Mouse (Mus musculus) layer of hippocampus, adult 11-12 months (tissue): ENCODE measurements around the gene Stk36.

Experiments used
- DNase-seq: peaks from one replicate; pipeline ENCODE4 v3.0.0; 2022; ENCODE audit warnings: low spot score

The Stk36 gene

DNA sequence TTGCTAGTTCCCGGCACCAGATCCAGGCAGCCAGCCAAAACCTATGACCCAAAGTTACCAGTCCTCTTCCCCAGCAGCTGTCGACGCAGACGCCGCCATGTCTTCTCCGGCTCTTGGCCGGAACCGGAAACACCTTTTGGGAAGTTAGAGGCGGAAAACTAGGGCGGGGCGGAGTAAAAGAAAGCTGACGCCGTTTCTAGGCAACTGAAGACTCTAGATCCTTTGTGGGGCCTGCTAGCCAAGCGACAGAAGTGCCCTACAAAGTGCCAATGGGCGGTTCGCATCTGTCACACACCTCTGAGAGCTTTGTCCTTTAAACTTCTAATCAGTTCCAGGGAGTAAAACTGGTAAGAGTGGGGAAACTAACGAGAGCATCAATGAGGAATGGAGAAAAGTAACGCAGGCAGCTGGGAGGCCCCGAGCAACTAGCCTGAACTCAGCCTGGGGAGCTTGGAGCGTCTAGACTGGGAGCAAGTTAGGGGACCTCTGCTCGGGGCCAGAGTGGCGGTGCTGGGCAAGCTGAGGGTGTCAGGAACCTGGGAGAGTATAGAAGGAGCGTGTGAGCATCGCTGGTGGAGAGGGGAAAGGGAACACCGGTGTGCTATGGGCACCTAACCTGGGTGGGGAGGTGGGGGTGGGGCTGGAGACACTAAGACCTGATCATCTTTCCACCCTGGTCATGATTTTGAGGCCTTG is at the start of gene Stk36, which contains the start of gene Rnf25:
Gene Stk36, plus strand, starts transcription at position 179 of the 696 bp plus-strand sequence.
Gene Rnf25, minus strand, starts transcription at position 131 of the 696 bp plus-strand sequence.
- peak; percentile 88 for DNase-seq

DNA sequence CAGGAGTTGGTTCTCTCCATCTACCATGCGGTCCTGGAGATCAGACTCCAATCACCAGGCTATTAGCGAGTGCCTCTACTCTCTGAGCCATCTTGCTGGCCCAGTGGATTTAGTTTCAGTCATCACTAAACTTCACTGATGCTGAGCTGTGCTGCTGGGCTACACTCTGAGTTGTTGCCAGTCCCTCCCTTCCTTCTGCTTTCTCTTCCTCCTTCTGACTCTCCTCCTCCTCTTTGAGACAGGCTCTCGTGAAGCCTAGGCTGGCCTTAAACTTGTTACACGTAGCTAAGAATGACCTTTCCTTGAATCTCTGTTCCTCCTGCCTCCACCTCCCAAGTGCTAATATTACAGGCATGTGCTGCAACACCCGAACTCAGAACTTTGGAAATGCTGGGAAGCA is 42.2 kb upstream of the Stk36 start:
- no peak for DNase-seq

DNA sequence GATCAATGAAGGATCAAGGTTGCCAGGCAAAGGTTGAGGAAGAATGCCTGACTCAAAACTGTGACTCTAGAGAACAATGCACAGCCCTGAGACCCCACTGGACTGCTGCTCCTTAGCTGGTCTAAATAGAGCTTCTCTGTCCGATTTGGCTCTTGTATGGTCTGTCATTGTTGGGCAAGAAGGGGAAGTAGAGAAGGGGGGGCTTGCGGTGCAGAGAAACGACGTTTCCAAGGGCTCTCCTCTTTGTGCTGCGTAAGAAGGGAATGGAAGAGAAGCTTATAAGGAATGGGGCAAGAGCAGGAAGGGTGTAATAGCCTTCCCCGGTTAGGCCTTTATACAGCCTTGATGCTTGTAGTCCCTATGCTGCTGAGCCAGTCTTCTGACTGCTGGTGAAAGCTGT is 35.4 kb upstream of the Stk36 start:
- DNase-seq: no peak

DNA sequence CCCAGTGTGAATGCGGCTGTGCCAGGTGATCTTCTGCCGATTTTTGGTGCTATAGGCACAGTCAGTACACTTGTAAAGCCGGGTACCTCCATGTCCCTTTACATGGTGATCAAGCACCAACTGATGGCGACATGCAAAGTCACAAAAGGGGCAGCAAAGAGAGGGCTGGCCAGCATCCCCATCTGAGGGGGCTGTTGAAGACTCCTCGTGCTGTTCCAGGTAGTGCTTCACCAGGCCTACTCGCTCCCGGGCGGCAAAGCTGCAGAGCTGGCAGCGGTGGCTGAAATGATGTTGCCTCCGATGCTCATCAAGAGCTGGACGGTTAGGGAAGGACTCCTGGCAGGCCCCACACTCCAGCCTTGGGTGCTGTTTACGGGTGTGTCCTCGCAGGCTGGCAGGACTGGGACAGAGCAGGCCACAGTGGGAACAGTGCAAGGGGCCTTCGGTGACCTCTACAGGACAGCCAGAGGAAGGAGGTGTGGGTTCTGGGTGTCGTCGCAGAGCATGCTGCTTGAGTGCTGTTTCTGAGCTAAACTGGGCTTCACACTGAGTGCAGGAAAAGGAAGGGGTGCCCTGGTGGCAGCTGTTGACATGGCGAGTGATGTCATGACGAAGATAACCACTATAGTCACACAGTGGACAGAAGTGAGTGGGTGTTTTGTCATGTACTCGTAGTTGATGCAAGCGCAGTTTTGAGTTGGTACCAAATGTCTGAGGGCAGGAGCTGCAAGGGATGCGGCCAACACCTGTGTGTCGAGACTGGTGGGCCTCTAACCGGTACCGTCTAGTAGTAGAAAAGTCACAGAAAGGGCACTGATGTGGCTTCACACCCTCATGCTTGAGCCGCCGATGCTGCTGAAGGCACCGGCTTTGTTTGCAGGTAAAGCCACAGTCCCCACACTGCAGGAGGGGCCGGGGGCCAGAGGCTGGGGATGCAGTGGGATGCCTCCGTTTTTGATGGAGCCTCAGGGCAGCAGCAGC is 31.2 kb upstream of the Stk36 start:
- DNase-seq: no peak

GRCm38 (mm10) chr1:74582621-74583020 is 18.6 kb upstream of the Stk36 start:
- no peak for DNase-seq

DNA sequence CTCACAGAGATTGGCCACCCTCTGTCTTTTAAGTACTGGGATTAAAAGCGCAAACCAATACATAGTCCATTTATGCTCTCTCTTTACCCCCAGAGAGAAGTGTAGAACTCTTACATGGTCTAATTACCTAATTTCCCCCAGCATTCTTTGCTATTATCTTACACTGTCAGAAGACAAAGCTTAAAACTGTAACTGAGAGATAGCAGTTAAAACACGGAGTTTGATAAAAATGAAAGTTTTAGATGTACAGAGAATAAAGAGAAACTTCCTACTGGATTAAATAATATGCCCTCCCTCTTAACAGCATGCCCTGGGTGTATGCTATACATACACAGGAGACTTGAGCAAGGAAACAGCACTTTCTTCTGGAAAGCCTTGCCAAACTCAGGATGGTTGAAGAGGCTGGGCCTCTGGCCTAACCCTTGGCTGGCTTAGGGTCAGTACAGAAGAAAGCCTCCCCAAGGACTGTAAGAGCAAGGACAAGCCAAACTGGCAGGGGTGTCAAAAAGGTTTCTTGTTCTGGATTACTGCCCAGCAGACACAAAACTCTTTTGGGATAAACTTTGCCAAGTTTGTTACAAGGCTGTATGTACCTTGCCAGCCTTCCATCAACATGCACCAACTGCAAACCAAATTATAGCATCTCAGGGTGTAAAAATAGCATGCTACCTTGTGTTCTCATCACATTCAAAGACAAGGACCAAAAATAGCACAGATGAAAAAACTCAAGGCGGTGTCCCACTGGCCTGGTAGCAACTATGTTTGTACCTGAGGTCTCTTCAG is 16.4 kb upstream of the Stk36 start:
- DNase-seq: no peak

DNA sequence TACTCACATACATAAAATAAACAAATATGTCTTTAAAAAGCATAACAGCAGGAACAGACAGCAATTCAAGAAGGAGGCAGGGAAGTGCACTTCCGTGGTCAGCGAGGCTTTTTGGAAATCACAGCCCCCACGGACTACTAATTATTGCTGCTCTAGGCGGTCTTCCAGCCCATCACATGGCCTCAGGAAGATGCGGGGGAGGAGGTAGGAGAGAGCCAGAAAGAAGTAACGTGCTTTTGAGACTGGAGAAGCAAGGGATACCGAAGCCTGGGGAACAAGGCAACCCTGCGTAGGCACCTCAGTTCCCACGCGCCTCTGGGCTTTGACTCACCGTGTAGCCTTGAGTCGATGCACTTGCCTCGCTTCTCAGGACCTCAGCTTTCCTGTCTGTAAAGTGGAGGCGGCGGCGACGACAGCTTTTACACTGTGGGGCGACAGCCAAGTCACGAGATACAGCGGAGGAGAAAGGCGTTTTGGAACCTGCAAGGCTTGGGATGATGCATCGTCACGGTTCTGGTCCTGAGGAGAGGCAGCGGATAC is 13.9 kb upstream of the Stk36 start:
- no peak for DNase-seq

DNA sequence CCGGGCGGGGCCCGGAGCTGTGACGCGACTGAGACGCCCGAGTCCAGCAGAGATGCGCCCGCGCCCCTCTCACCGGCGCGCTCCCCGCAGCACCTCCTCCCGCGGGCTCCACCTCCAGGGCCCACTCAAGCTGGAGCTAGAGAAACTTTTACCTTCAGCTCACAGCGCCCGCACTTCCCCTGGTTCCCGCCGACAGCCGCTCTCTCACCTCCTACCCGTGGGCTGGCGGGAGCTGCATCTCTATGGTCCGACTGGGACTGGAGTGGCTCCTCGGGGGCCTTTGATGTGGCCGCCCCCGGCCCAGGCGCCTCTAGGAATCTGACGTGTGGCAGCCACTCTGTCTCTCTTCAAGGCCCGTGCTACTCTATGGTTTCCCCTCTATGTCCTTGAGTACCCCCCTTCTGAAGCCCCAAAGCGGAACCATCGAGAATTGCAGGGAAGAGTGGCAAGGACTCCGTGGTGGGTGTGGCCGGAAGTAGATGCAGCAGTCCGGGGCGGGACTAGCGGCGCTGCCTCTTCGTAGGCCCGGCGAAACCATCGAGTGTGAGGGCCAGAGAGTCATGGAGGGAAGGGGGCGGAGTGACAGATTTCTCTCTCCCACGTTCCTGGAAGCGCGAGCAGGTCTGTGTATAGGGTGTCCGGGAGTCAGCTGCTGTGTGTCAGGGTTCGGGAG is 13.3 kb upstream of the Stk36 start, which contains the start of the genes Zfp142 and Bcs1l:
Gene Zfp142, minus strand, starts transcription at position 474 of the 673 bp plus-strand sequence.
Gene Bcs1l, plus strand, starts transcription at position 517 of the 673 bp plus-strand sequence.
- peak; percentile 99 for DNase-seq

DNA sequence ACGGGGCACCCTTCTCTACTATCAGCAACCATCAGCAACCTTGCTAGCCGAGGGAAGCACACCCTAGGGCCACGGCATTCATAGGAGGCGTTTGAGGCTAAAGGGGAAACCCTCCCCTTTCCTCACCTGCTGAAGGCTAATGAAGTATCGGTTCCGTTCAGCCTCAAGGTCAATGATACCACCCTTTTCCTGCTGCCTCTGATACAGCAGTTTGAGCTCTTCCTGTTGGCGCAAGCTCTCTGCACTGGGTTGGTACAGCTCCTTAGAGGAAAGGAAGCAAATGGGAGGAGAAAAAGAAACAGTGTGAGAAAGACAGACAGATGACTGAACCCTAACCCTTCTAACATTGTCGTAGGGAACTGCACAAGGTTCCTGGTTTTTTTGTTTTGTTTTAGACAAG is 6.8 kb upstream of the Stk36 start:
- DNase-seq: no peak

- DNase-seq: peak; percentile 36
Measured at GRCm38 (mm10) chr1:74600501-74601266, 561 bp upstream of the Stk36 start.

DNA sequence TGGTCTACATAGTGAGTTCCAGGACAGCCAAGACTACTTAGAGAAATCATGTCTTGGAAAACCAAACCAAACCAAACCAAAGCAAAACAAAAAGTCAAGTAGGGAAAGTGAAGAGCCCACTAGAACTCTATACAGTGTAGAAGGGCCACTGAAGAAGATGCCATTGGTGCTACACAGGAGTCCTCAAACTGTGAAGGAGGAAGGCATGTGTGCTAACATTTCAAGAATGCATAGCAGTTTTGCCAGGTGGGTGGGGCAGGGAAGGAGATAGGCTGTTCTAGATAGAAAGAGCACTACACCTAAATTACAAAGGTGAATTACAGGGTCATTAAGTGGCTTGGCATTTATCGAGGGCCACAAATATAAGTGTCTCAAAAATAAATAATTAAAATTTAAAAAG is 22.9 kb downstream of the Stk36 start:
- no peak for DNase-seq

- no peak for DNase-seq
Measured at GRCm38 (mm10) chr1:74626076-74626475, 24.8 kb downstream of the Stk36 start.

DNA sequence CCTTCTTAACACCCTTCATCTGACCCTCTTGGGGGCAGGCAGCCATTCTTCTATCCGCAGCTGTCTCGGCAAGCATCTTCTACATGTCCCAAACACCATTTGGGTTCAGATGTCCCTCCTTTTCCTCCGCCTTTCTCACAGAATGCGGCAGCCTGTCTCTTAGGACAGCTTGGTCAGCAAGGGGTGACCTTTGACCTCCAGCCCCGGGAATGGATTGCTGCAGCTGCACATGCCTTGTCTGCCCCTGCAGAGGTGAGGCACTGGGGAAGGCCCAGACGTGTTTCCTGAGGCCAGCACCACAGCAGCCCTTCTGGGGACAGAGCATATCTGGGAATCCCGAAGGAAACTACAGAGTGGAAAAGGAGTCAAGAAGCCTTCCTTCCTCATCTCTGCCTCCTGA is 26.8 kb downstream of the Stk36 start:
- no peak for DNase-seq

GRCm38 (mm10) chr1:74632734-74633133 is 31.5 kb downstream of the Stk36 start:
- DNase-seq: no peak

GRCm38 (mm10) chr1:74643524-74643923 is 42.3 kb downstream of the Stk36 start:
- DNase-seq: no peak

- no peak for DNase-seq
Measured at GRCm38 (mm10) chr1:74643926-74644325, 42.7 kb downstream of the Stk36 start.

DNA sequence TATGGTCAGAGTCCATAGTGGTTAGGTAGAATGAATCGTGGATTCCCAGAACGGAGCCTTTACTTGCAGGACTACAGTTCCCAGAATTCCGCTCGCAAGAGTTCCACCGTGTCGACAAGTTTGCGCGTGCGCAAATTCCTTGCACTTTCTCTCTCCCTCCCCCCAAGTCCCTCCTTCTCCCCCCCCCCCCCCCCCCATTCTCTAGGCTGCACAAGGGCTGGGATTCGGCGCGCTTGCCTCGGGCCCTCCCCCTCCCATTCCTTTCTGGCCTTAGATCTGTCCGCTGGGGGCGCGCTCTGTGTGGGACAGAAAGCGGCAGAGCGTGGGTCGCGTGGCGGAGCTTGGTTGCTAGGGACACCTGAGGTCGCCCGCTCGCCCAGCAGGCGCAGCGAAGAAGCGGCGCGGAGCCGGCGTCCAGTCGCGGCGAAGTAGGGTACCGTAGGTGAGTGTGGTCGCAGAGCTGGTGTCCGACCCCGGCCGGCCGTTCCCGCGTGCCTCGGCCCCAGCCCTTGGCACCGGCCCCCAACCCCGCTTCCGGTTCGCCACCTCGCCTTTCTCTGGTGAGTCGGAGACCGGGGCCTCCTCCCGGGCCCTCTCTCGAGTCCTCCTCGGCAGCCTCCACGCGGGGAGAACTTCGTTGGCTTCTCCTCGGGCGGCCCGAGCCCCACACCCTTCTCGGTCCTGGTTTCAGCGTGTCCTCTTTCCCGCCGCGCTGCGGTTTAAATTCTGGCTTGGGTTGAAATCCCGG is 60.4 kb downstream of the Stk36 start, which contains the start of gene Ttll4:
Gene Ttll4, plus strand, starts transcription at position 298 of the 748 bp plus-strand sequence.
- DNase-seq: peak; percentile 94

DNA sequence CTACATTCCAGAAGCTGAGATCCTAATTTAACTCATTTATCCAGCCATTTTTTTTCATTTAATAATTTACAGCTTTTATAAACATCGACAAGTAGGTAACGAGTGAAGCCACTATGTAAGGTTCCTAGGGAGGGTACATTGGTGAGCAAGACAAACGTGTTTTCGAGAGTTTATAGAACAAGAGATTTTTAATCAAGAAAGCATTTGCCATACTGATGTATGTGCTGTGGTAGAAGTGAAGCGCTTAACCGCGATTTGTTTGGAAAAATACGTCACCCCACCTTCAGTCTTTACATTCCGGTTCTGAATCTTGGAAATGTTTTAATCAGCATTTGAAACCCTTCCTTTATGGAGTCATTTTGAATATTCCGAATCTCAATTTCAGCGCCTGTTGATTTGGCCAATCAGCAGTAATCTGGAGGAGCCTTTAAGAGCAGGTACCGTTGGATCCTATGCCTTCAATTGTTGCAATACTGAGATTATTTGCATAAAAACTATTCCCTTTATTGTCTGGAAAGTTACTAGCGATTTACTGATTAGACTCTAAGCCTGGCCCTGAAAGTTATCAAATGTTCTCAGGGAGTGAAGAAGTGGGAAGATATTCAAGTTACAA is 61.1 kb downstream of the Stk36 start:
- no peak for DNase-seq

DNA sequence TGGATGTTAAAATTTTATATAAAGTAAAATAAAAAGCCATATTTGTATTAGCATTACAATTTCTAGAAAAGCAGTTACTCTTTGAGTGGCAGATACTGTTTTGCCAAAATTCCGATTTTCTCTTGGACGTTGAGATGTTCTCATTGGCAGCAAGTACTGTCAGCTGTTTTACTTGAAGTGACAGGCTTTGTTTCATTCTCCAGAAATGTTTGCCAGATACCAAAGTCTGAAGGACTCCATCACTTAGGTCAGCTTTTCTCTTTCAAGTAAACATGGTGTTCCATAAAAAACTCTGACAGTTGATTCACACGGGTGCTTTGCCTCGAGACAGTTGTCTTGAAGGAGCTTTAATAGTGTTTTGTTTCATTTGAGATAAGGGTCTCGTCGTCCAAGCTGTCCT is 63.9 kb downstream of the Stk36 start:
- no peak for DNase-seq
